Mouse (Mus musculus) kidney, embryonic 14.5 days (tissue): ENCODE data around the gene 1700028P14Rik. TPM values are rescaled to one million over a fixed set of nuclear protein-coding genes. Genes with fewer than 3 reads are reported as not detected.

ENCODE experiments used
- ATAC-seq: fragments of 200-750 bp; cut with Nextera tagmentation; 2 replicates; pipeline ENCODE4 v1.8.0; 2017; ENCODE audit warnings: moderate number of reproducible peaks, mild to moderate bottlenecking, moderate TSS enrichment, moderate library complexity; ENCODE audit not compliant: low FRiP score, low TSS enrichment
- H3K27ac ChIP-seq: fragments of 300-500 bp; sonication (generic); 2 replicates; pipeline ENCODE4 v1.5.1; 2014; ENCODE audit warnings: low read depth, mild to moderate bottlenecking, low read length, moderate library complexity, mixed read lengths
- H3K27me3 ChIP-seq: fragments of 300-500 bp; sonication (generic); 2 replicates; pipeline ENCODE4 v1.6.1; 2014; ENCODE audit warnings: mild to moderate bottlenecking, low read length; ENCODE audit not compliant: control insufficient read depth, insufficient read depth
- H3K36me3 ChIP-seq: fragments of 300-500 bp; sonication (generic); 2 replicates; pipeline ENCODE4 v1.6.1; 2014; ENCODE audit warnings: low read length, mixed read lengths; ENCODE audit not compliant: control insufficient read depth, insufficient read depth
- H3K4me1 ChIP-seq: fragments of 300-500 bp; sonication (generic); 2 replicates; pipeline ENCODE4 v1.6.1; 2014; ENCODE audit warnings: low read length, mixed read lengths; ENCODE audit not compliant: control insufficient read depth, insufficient read depth
- H3K4me2 ChIP-seq: fragments of 300-500 bp; sonication (generic); replicated peaks from 2 replicates; pipeline ENCODE4 v1.6.1; 2014; ENCODE audit warnings: low read depth, mild to moderate bottlenecking, low read length
- H3K4me3 ChIP-seq: fragments of 300-500 bp; sonication (generic); 2 replicates; pipeline ENCODE4 v1.5.1; 2014; ENCODE audit warnings: mild to moderate bottlenecking, low read length
- H3K9ac ChIP-seq: fragments of 300-500 bp; sonication (generic); 2 replicates; pipeline ENCODE4 v1.6.1; 2014; ENCODE audit warnings: low read depth, mild to moderate bottlenecking, low read length, moderate library complexity
- H3K9me3 ChIP-seq: fragments of 300-500 bp; sonication (generic); 2 replicates; pipeline ENCODE4 v1.6.1; 2016; ENCODE audit warnings: low read length; ENCODE audit not compliant: control insufficient read depth
- WGBS: fragments of 180-500 bp; shearing (Covaris S2); extraction: QIAGEN DNeasy Blood & Tissue Kit; methylation state at CpG from one replicate; pipeline ENCODE4 v1.1.7; 2014; 5-methylcytosine and 5-hydroxymethylcytosine counted together
- polyA plus RNA-seq: library from polyadenylated mRNA; unstranded; fragments of >200 nt; fragmentation: Nextera tagmentation; extraction: Ambion mirVana; gene quantifications from 2 replicates; pipeline ENCODE4 v1.2.1, GENCODE M21; 2014

Gene 1700028P14Rik
- polyA plus RNA-seq, 1 experiment from 2014 or later = not detected

- WGBS = 68% methylated on average over 2 of the region's 2 CpGs
- no peaks in the 10 kb centered on the region for H3K27me3 ChIP-seq
- peaks cover 4% of the 10 kb centered on the region; the same call in 1 of the 2 replicates for H3K9me3 ChIP-seq
- no peak overlapping the region for H3K4me2 ChIP-seq
- no peak overlapping the region for H3K27ac ChIP-seq
- ATAC-seq = no peak
- H3K9ac ChIP-seq = no peak overlapping the region
- H3K36me3 ChIP-seq = no peaks in the 10 kb centered on the region
- no peaks in the 10 kb centered on the region for H3K4me1 ChIP-seq
- H3K4me3 ChIP-seq = no peak overlapping the region
These were observed 20.4 kb upstream of the 1700028P14Rik start for GRCm38 (mm10) chr19:23673021-23673420.

GRCm38 (mm10) chr19:23668142-23668655, 15.6 kb upstream of the 1700028P14Rik start:
- Histone ChIP-seq H3K4me1 (no peaks in the 10 kb centered on the region), H3K9me3 (no peaks in the 10 kb centered on the region), H3K9ac (no peak overlapping the region), H3K4me2 (no peak overlapping the region), H3K4me3 (no peak overlapping the region), H3K27me3 (no peaks in the 10 kb centered on the region), H3K36me3 (no peaks in the 10 kb centered on the region), H3K27ac (no peak overlapping the region)
- no peak for ATAC-seq
- WGBS = 81% methylated on average over 6 of the region's 6 CpGs

- Histone ChIP-seq H3K27me3 (no peaks in the 10 kb centered on the region), H3K4me1 (no peaks in the 10 kb centered on the region), H3K4me2 (no peak overlapping the region), H3K4me3 (no peak overlapping the region), H3K27ac (no peak overlapping the region), H3K9me3 (no peaks in the 10 kb centered on the region), H3K9ac (no peak overlapping the region), H3K36me3 (no peaks in the 10 kb centered on the region)
- no peak for ATAC-seq
- 95% methylated on average over 7 of the region's 7 CpGs for WGBS
These were observed 11.5 kb upstream of the 1700028P14Rik start for GRCm38 (mm10) chr19:23664083-23664482.

GRCm38 (mm10) chr19:23658350-23658749, 5.7 kb upstream of the 1700028P14Rik start:
- no peak for ATAC-seq
- 83% methylated on average over 4 of the region's 4 CpGs for WGBS
- Histone ChIP-seq H3K9ac (no peak overlapping the region), H3K27me3 (no peaks in the 10 kb centered on the region), H3K4me2 (no peak overlapping the region), H3K4me3 (no peak overlapping the region), H3K36me3 (no peaks in the 10 kb centered on the region), H3K9me3 (no peaks in the 10 kb centered on the region), H3K27ac (no peak overlapping the region), H3K4me1 (no peaks in the 10 kb centered on the region)

GRCm38 (mm10) chr19:23657261-23657932, 4.8 kb upstream of the 1700028P14Rik start:
- WGBS = 59% methylated on average over 12 of the region's 12 CpGs
- no peak overlapping the region for H3K27ac ChIP-seq
- H3K9me3 ChIP-seq = no peaks in the 10 kb centered on the region
- no peak for ATAC-seq
- no peaks in the 10 kb centered on the region for H3K36me3 ChIP-seq
- H3K4me3 ChIP-seq = no peak overlapping the region
- H3K27me3 ChIP-seq = no peaks in the 10 kb centered on the region
- no peak overlapping the region for H3K9ac ChIP-seq
- no peak overlapping the region for H3K4me2 ChIP-seq
- no peaks in the 10 kb centered on the region for H3K4me1 ChIP-seq

GRCm38 (mm10) chr19:23653154-23653553, 542 bp upstream of the 1700028P14Rik start:
- H3K4me3 ChIP-seq = no peak overlapping the region
- H3K27me3 ChIP-seq = no peaks in the 10 kb centered on the region
- 94% methylated on average over 5 of the region's 5 CpGs for WGBS
- H3K27ac ChIP-seq = no peak overlapping the region
- no peaks in the 10 kb centered on the region for H3K36me3 ChIP-seq
- no peaks in the 10 kb centered on the region for H3K4me1 ChIP-seq
- ATAC-seq = 0 out of 2 replicates have a peak, but pooled peaks have one; percentile 35
- H3K9ac ChIP-seq = no peak overlapping the region
- H3K4me2 ChIP-seq = no peak overlapping the region
- H3K9me3 ChIP-seq = no peaks in the 10 kb centered on the region

GRCm38 (mm10) chr19:23647308-23647707, 5.3 kb downstream of the 1700028P14Rik start:
- no peak overlapping the region for H3K4me3 ChIP-seq
- no peaks in the 10 kb centered on the region for H3K27me3 ChIP-seq
- H3K27ac ChIP-seq = no peak overlapping the region
- no peaks in the 10 kb centered on the region for H3K4me1 ChIP-seq
- no peaks in the 10 kb centered on the region for H3K36me3 ChIP-seq
- H3K4me2 ChIP-seq = no peak overlapping the region
- H3K9me3 ChIP-seq = no peaks in the 10 kb centered on the region
- WGBS = 96% methylated on average over 7 of the region's 7 CpGs
- ATAC-seq = no peak
- H3K9ac ChIP-seq = no peak overlapping the region

GRCm38 (mm10) chr19:23645347-23645746, 7.3 kb downstream of the 1700028P14Rik start:
- Histone ChIP-seq H3K27ac (no peak overlapping the region), H3K4me2 (no peak overlapping the region), H3K4me3 (no peak overlapping the region), H3K4me1 (no peaks in the 10 kb centered on the region), H3K9me3 (no peaks in the 10 kb centered on the region), H3K36me3 (no peaks in the 10 kb centered on the region), H3K27me3 (no peaks in the 10 kb centered on the region), H3K9ac (no peak overlapping the region)
- WGBS = 84% methylated on average over 7 of the region's 7 CpGs
- ATAC-seq = no peak

- H3K36me3 ChIP-seq = no peaks in the 10 kb centered on the region
- H3K9ac ChIP-seq = no peak overlapping the region
- no peaks in the 10 kb centered on the region for H3K9me3 ChIP-seq
- H3K4me2 ChIP-seq = no peak overlapping the region
- H3K4me1 ChIP-seq = no peaks in the 10 kb centered on the region
- ATAC-seq = no peak
- no peak overlapping the region for H3K4me3 ChIP-seq
- WGBS = 96% methylated on average over 5 of the region's 5 CpGs
- no peaks in the 10 kb centered on the region for H3K27me3 ChIP-seq
- H3K27ac ChIP-seq = no peak overlapping the region
These were observed 8.8 kb downstream of the 1700028P14Rik start for GRCm38 (mm10) chr19:23643819-23644218.
